Mouse (Mus musculus): ENCODE data around the gene St6gal1.

- TF ChIP-seq CTCF (IDR thresholded peaks at IDR 0.05; ENCODE audit: borderline replicate concordance, extremely low read depth, insufficient read depth, insufficient read length): no peak
- no peak for TF ChIP-seq POLR2A (IDR thresholded peaks at IDR 0.05; ENCODE audit: borderline replicate concordance, extremely low read depth, insufficient read depth, insufficient read length, poor library complexity, severe bottlenecking)
These were observed 62.0 kb downstream of the St6gal1 start for GRCm38 (mm10) chr16:23286380-23287097.

Data from brain, embryonic 14.5 days (tissue).